Mouse (Mus musculus): Measurements from ENCODE around the gene Tmem82. TPM values are rescaled to one million over a fixed set of nuclear protein-coding genes. Genes with fewer than 3 reads are reported as not detected.

The Tmem82 gene
- polyA plus RNA-seq, 1 experiment from 2014 or later = 0.52 TPM

DNA sequence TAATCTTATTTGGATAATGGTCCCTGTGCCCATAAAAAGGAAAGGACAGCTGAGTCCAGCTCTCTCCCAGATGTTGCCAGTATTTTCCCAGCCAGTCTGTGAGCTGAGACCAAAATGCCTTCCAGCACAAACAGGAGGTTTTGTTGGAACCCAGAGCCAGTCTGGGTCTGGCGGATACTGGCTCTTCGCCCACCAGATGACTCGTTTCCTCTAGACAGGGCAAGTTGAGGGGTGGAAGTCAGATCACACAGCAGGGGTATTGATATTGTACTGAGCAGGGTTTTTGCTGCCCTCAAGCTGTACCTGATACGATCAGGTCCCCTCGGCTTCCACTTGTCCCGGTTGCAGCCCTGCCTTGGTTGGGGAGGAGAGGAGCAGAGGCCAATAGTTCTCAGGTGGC, 8.9 kb downstream of the Tmem82 start:
- no peak overlapping the region for H3K9ac ChIP-seq (ENCODE audit: low read depth, low read length)
- 81% methylated on average over 6 of the region's 6 CpGs for WGBS
- H3K4me1 ChIP-seq (replicated peaks; ENCODE audit: control insufficient read depth, insufficient read depth, low read length) = no peaks in the 10 kb centered on the region
- no peaks in the 10 kb centered on the region for H3K36me3 ChIP-seq (ENCODE audit: control insufficient read depth, insufficient read depth, low read length)
- H3K4me2 ChIP-seq (replicated peaks; ENCODE audit: low read depth, low read length) = no peak overlapping the region
- DNase-seq (ENCODE audit: low spot score) = no peak
- H3K4me3 ChIP-seq (ENCODE audit: low read depth, low read length) = no peak overlapping the region
- H3K9me3 ChIP-seq (ENCODE audit: control insufficient read depth, low read length) = no peaks in the 10 kb centered on the region
- H3K27me3 ChIP-seq (ENCODE audit: control insufficient read depth, insufficient read depth, low read length) = no peaks in the 10 kb centered on the region
- no peak overlapping the region for H3K27ac ChIP-seq (ENCODE audit: low read depth, low read length)
- ATAC-seq (ENCODE audit: low FRiP score) = no peak

DNA sequence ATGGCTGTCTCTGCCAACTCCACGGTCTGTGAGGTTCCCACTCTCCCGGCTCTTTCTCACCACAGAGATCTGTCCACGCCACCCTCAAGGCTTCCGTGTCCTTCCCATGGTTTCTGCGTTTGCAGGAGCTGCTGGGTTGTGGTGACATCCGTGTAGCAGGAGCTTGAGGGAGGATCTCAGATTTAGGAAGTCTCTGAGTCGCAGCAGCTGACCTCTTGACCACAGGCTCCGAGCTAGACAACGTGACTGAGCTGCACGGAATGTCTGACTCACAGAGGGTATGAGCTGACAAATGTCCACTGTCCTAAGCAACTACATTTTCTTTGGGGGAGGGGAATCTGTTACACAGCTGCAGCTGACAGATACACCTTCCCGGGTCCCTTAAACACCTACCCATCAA, 12.6 kb downstream of the Tmem82 start, which contains the start of gene Fblim1:
Gene Fblim1 (minus strand): TSS at position 236 of the 400 bp plus-strand sequence.
- no peaks in the 10 kb centered on the region for H3K9me3 ChIP-seq (ENCODE audit: control insufficient read depth, low read length)
- ATAC-seq (ENCODE audit: low FRiP score) (no peak), DNase-seq (ENCODE audit: low spot score) (no peak)
- no peak within 1 kb of the TSS for H3K4me3 ChIP-seq (ENCODE audit: low read depth, low read length)
- H3K4me1 ChIP-seq (replicated peaks; ENCODE audit: control insufficient read depth, insufficient read depth, low read length) = no peaks in the 10 kb centered on the region
- H3K4me2 ChIP-seq (replicated peaks; ENCODE audit: low read depth, low read length) = no peak within 1 kb of the TSS
- no peak within 1 kb of the TSS for H3K27ac ChIP-seq (ENCODE audit: low read depth, low read length)
- 84% methylated on average over 11 of the region's 11 CpGs for WGBS
- H3K27me3 ChIP-seq (ENCODE audit: control insufficient read depth, insufficient read depth, low read length) = no peaks in the 10 kb centered on the region
- H3K36me3 ChIP-seq (ENCODE audit: control insufficient read depth, insufficient read depth, low read length) = no peaks in the 10 kb centered on the region
- no peak within 1 kb of the TSS for H3K9ac ChIP-seq (ENCODE audit: low read depth, low read length)

DNA sequence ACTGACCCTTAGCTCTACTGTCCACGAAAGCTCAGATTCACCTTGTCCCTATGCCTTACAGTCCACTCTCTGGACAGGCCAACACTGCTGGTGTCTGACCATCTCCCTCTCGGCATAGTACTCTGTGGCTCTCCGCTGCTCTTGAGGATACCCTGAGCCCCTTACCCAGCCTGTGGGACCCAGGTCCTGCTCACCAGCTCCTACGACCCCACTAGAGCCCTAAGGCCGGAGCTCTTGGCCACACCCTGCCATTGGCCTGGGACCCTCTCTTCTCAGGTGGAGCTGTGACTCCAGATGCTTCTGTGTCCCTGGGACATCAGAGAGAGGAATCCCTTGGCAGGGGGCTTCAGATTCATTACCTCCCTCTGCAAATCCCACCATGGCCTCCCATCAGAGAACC, 13.0 kb downstream of the Tmem82 start:
- whole genome bisulfite sequencing = 89% methylated on average over 5 of the region's 5 CpGs
- Histone ChIP-seq H3K27ac (ENCODE audit: low read depth, low read length) (no peak overlapping the region), H3K36me3 (ENCODE audit: control insufficient read depth, insufficient read depth, low read length) (no peaks in the 10 kb centered on the region), H3K9me3 (ENCODE audit: control insufficient read depth, low read length) (no peaks in the 10 kb centered on the region), H3K27me3 (ENCODE audit: control insufficient read depth, insufficient read depth, low read length) (no peaks in the 10 kb centered on the region), H3K4me2 (replicated peaks; ENCODE audit: low read depth, low read length) (no peak overlapping the region), H3K9ac (ENCODE audit: low read depth, low read length) (no peak overlapping the region), H3K4me1 (replicated peaks; ENCODE audit: control insufficient read depth, insufficient read depth, low read length) (0 out of 2 replicates have a peak, but pooled peaks cover 1% of the 10 kb centered on the region), H3K4me3 (ENCODE audit: low read depth, low read length) (no peak overlapping the region)
- DNase-seq (ENCODE audit: low spot score) (no peak), ATAC-seq (ENCODE audit: low FRiP score) (no peak)

DNA sequence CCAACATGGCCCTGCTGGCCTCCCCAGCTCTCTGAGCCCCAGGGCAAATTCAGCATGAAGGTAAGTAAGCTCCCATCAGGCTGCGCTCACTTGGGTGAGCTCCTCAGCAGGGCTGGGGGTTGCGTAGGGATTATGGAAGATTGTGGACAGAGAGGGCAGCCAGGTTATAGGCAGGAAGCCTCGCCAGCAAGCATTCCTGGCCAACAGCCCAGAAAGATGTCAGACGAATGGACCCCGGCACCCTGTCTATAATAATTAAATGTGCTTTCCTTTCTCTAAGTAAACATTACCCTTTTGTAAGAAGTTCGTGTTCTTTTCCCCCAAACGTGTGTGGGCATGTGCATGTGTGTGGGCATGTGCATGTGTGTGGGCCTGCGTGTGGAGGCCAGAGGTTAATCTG, 13.9 kb downstream of the Tmem82 start:
- no peaks in the 10 kb centered on the region for H3K36me3 ChIP-seq (ENCODE audit: control insufficient read depth, insufficient read depth, low read length)
- 0 out of 2 replicates have a peak, but pooled peaks cover 3% of the 10 kb centered on the region for H3K4me1 ChIP-seq (replicated peaks; ENCODE audit: control insufficient read depth, insufficient read depth, low read length)
- ATAC-seq (ENCODE audit: low FRiP score) (no peak), DNase-seq (ENCODE audit: low spot score) (no peak)
- no peak overlapping the region for H3K4me2 ChIP-seq (replicated peaks; ENCODE audit: low read depth, low read length)
- 84% methylated on average over 8 of the region's 8 CpGs for WGBS
- H3K27me3 ChIP-seq (ENCODE audit: control insufficient read depth, insufficient read depth, low read length) = peaks cover 3% of the 10 kb centered on the region; the same call in 1 of the 2 replicates
- H3K4me3 ChIP-seq (ENCODE audit: low read depth, low read length) = no peak overlapping the region
- no peak overlapping the region for H3K9ac ChIP-seq (ENCODE audit: low read depth, low read length)
- no peak overlapping the region for H3K27ac ChIP-seq (ENCODE audit: low read depth, low read length)
- no peaks in the 10 kb centered on the region for H3K9me3 ChIP-seq (ENCODE audit: control insufficient read depth, low read length)

DNA sequence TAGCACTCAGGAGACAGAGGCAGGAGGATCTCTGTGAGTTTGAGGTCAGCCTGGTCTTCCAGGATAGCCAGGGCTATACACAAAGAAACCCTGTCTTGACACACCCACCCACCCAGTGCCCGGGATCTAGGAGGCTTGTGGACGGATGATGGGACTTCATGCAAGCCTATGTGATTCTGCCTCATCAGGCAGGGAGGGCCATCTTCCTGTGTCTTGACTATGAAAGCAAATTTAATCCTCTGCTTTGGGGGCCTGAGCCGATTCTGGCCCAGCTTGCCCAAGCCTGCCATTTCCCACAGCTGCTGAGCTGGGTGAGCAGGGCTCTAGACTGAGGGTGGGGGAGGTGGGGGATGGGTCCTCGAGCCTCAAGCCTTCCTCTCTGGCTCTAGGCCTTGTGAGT, 14.5 kb downstream of the Tmem82 start:
- no peak for ATAC-seq (ENCODE audit: low FRiP score)
- no peak for DNase-seq (ENCODE audit: low spot score)
- Histone ChIP-seq H3K9ac (ENCODE audit: low read depth, low read length) (no peak overlapping the region), H3K27me3 (ENCODE audit: control insufficient read depth, insufficient read depth, low read length) (peaks cover 5% of the 10 kb centered on the region; the same call in 1 of the 2 replicates), H3K9me3 (ENCODE audit: control insufficient read depth, low read length) (no peaks in the 10 kb centered on the region), H3K36me3 (ENCODE audit: control insufficient read depth, insufficient read depth, low read length) (no peaks in the 10 kb centered on the region), H3K4me1 (replicated peaks; ENCODE audit: control insufficient read depth, insufficient read depth, low read length) (peaks cover 6% of the 10 kb centered on the region; the same call in 1 of the 2 replicates), H3K27ac (ENCODE audit: low read depth, low read length) (no peak overlapping the region), H3K4me3 (ENCODE audit: low read depth, low read length) (no peak overlapping the region), H3K4me2 (replicated peaks; ENCODE audit: low read depth, low read length) (no peak overlapping the region)
- 80% methylated on average over 4 of the region's 4 CpGs for WGBS

DNA sequence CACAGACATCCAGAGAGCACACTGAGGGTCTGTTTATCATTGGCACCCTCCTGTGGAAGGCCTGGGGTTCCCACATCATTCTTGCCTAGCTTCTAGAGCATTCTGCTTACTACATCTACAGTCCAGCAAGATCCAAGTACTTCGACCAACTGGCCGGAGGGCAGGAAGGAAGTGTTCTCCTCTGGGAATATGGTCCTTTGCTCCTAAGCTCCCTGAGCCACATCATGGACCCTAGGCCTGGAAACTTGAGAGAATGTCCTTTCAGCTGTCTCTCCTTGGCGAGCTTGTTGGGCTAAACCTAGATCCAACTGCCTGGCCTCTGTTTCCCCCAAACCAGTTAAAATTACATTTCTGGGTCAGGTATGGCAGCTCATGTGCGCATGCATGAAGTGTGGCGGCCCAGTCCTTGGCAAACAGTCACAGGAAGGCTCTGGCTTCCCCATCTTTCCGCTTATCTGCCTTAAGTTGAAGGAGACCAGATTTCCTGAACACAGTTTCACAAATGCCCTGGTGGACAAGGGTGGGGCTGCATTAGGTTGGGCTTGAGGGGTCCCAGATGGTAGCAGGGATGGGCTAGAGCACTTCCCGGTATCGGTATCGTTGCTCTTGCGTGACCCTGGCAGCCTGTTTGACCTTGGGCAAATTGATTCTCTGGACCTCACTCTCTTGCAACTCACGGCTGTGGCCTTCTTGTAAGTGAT, 15.8 kb downstream of the Tmem82 start:
- Histone ChIP-seq H3K27me3 (ENCODE audit: control insufficient read depth, insufficient read depth, low read length) (peaks cover 5% of the 10 kb centered on the region; the same call in 1 of the 2 replicates), H3K4me1 (replicated peaks; ENCODE audit: control insufficient read depth, insufficient read depth, low read length) (peaks cover 10% of the 10 kb centered on the region; the same call in 1 of the 2 replicates), H3K36me3 (ENCODE audit: control insufficient read depth, insufficient read depth, low read length) (no peaks in the 10 kb centered on the region), H3K27ac (ENCODE audit: low read depth, low read length) (no peak overlapping the region), H3K4me3 (ENCODE audit: low read depth, low read length) (no peak overlapping the region), H3K4me2 (replicated peaks; ENCODE audit: low read depth, low read length) (no peak overlapping the region), H3K9me3 (ENCODE audit: control insufficient read depth, low read length) (no peaks in the 10 kb centered on the region), H3K9ac (ENCODE audit: low read depth, low read length) (no peak overlapping the region)
- DNase-seq (ENCODE audit: low spot score) (no peak), ATAC-seq (ENCODE audit: low FRiP score) (no peak)
- WGBS = 74% methylated on average over 11 of the region's 11 CpGs

DNA sequence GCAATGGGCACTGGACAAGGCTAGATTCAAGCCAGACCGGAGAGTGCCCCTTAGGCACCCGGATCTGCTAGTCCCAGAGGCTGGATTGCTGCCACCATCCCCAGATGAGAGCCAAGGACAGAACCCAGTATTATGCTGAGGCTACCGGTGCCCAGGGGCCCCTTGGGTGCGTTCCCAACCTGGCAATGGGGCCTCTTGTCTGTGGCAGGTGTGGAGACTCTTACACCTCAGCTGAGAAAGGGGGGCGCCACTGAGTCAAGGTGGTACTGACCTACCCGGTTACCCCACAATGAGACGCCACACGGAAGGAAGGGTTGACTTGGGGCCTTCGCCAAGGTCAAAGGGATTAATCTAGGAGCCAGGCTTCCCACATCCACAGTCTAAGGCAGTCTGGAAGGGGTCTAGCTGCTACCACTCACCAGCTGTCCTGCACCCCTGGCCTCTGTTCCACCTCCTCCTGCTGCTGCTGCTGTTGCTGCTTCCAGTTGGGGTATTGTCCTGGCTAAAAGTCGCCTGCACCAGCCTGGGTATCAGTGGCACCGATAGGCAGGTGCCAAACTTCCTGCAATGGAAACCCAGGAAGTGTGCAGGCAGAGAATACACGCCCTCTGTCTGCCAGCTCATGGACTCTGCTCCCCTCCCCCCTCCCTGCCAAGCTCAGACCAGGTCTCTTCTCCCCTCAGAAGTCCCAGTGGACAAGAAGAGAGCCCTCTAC, 17.1 kb downstream of the Tmem82 start:
- no peak for DNase-seq (ENCODE audit: low spot score)
- H3K4me1 ChIP-seq (replicated peaks; ENCODE audit: control insufficient read depth, insufficient read depth, low read length) = peaks cover 10% of the 10 kb centered on the region; the same call in 1 of the 2 replicates

DNA sequence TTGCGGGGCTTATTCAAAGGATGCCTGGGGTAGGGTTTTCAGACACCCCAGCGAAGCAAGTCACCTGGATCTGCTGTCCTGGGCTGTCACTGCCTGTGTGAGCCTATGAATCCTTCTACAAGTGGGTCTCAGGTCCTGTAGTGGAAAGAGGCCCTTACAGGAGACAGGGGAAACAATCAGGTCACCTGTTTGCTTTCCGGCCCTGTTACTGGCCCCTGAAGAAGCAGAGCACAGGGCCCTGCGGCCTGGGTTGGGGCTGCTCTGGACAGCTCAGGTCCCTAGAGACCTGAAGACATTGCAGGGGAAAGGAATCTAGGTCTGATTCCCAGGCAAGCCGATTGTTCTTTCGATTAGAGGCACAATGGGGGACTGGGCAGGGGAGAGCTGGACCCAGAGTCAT, 18.1 kb downstream of the Tmem82 start:
- H3K4me3 ChIP-seq (ENCODE audit: low read depth, low read length) = no peak overlapping the region; the same call in 1 of the 2 replicates
- no peak overlapping the region; the same call in 1 of the 2 replicates for H3K27ac ChIP-seq (ENCODE audit: low read depth, low read length)
- no peak overlapping the region for H3K4me2 ChIP-seq (replicated peaks; ENCODE audit: low read depth, low read length)
- H3K36me3 ChIP-seq (ENCODE audit: control insufficient read depth, insufficient read depth, low read length) = no peaks in the 10 kb centered on the region
- 16% methylated on average over 6 of the region's 6 CpGs for WGBS
- no peak for DNase-seq (ENCODE audit: low spot score)
- H3K9me3 ChIP-seq (ENCODE audit: control insufficient read depth, low read length) = no peaks in the 10 kb centered on the region
- H3K9ac ChIP-seq (ENCODE audit: low read depth, low read length) = no peak overlapping the region
- H3K27me3 ChIP-seq (ENCODE audit: control insufficient read depth, insufficient read depth, low read length) = peaks cover 5% of the 10 kb centered on the region; the same call in 1 of the 2 replicates
- peaks cover 10% of the 10 kb centered on the region; the same call in 1 of the 2 replicates for H3K4me1 ChIP-seq (replicated peaks; ENCODE audit: control insufficient read depth, insufficient read depth, low read length)
- 0 out of 2 replicates have a peak, but pooled peaks have one; percentile 20 for ATAC-seq (ENCODE audit: low FRiP score)

More for the DNA sequence above, 17.1 kb downstream of the Tmem82 start:
- Histone ChIP-seq H3K27me3 (ENCODE audit: control insufficient read depth, insufficient read depth, low read length) (peaks cover 5% of the 10 kb centered on the region; the same call in 1 of the 2 replicates), H3K27ac (ENCODE audit: low read depth, low read length) (no peak overlapping the region), H3K4me2 (replicated peaks; ENCODE audit: low read depth, low read length) (no peak overlapping the region), H3K9me3 (ENCODE audit: control insufficient read depth, low read length) (no peaks in the 10 kb centered on the region), H3K4me3 (ENCODE audit: low read depth, low read length) (no peak overlapping the region), H3K36me3 (ENCODE audit: control insufficient read depth, insufficient read depth, low read length) (no peaks in the 10 kb centered on the region), H3K9ac (ENCODE audit: low read depth, low read length) (no peak overlapping the region)
- no peak for ATAC-seq (ENCODE audit: low FRiP score)
- WGBS = 72% methylated on average over 12 of the region's 12 CpGs

Measured in hindbrain, embryonic 11.5 days (tissue).